Mouse (Mus musculus) forebrain, embryonic 12.5 days (tissue): ENCODE data around the gene 1700125H20Rik. TPM values are rescaled to one million over a fixed set of nuclear protein-coding genes. Genes with fewer than 3 reads are reported as not detected.

Source experiments
- ATAC-seq: fragments of 200-750 bp; cut with Nextera tagmentation; 2 replicates; pipeline ENCODE4 v1.8.0; 2017; ENCODE audit warnings: moderate TSS enrichment; ENCODE audit not compliant: low FRiP score
- H3K27ac ChIP-seq: fragments of 300-500 bp; sonication (generic); 2 replicates; pipeline ENCODE4 v1.5.1; 2016; ENCODE audit warnings: mild to moderate bottlenecking
- H3K27me3 ChIP-seq: fragments of 300-500 bp; sonication (generic); 2 replicates; pipeline ENCODE4 v1.6.1; 2016; ENCODE audit warnings: mild to moderate bottlenecking
- H3K36me3 ChIP-seq: fragments of 300-500 bp; sonication (generic); replicated peaks from 2 replicates; pipeline ENCODE4 v1.6.1; 2016; ENCODE audit warnings: mild to moderate bottlenecking
- H3K4me1 ChIP-seq: fragments of 300-500 bp; sonication (generic); 2 replicates; pipeline ENCODE4 v1.6.1; 2016
- H3K4me2 ChIP-seq: fragments of 300-500 bp; sonication (generic); 2 replicates; pipeline ENCODE4 v1.6.1; 2016; ENCODE audit warnings: mild to moderate bottlenecking, moderate library complexity
- H3K4me3 ChIP-seq: fragments of 300-500 bp; sonication (generic); replicated peaks from 2 replicates; pipeline ENCODE4 v1.5.1; 2016; ENCODE audit warnings: mild to moderate bottlenecking
- H3K9ac ChIP-seq: fragments of 300-500 bp; sonication (generic); 2 replicates; pipeline ENCODE4 v1.6.1; 2016; ENCODE audit warnings: mild to moderate bottlenecking
- H3K9me3 ChIP-seq: fragments of 300-500 bp; sonication (generic); 2 replicates; pipeline ENCODE4 v1.6.1; 2016
- WGBS: fragments of 180-500 bp; shearing (Covaris S2); methylation state at CpG from one replicate; pipeline ENCODE4 v1.1.7; 2016; 5-methylcytosine and 5-hydroxymethylcytosine counted together
- polyA plus RNA-seq: library from polyadenylated mRNA; unstranded; fragments of >200 nt; fragmentation: Nextera tagmentation; extraction: Ambion mirVana; gene quantifications from 2 replicates; pipeline ENCODE4 v1.2.1, GENCODE M21; 2016

1700125H20Rik gene
- polyA plus RNA-seq, 1 experiment from 2014 or later = 0.40 TPM

DNA sequence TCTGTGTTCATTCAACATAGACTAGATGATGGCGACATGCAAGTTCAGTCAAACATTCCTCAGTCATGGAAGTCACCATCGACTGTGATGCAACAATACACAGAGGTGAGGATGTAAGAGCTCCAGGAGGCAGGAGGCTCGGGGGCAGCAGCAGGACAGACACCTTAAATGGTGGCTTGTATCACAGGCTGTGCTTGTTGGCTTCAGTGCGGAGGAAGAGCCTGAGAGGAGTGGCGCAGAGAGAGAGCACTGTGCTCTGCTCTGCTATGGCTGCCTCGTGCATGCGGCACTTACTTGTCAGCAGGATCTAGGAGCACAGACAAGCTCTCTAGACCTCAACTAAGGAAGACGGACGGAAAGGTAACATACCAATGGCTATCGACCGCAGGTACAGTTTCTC, 24.0 kb downstream of the 1700125H20Rik start:
- ATAC-seq = no peak
- no peak overlapping the region for H3K4me3 ChIP-seq
- H3K27me3 ChIP-seq = no peaks in the 10 kb centered on the region
- H3K9ac ChIP-seq = no peak overlapping the region
- H3K36me3 ChIP-seq = peaks cover 87% of the 10 kb centered on the region
- H3K27ac ChIP-seq = no peak overlapping the region
- no peaks in the 10 kb centered on the region for H3K9me3 ChIP-seq
- no peak overlapping the region for H3K4me2 ChIP-seq
- WGBS = 94% methylated on average over 11 of the region's 11 CpGs
- H3K4me1 ChIP-seq = no peaks in the 10 kb centered on the region

GRCm38 (mm10) chr11:85196046-85196445, 25.8 kb downstream of the 1700125H20Rik start:
- H3K27ac ChIP-seq = no peak overlapping the region
- H3K27me3 ChIP-seq = no peaks in the 10 kb centered on the region
- peaks cover 86% of the 10 kb centered on the region for H3K36me3 ChIP-seq
- H3K4me2 ChIP-seq = no peak overlapping the region
- no peak overlapping the region for H3K9ac ChIP-seq
- 87% methylated on average over 9 of the region's 9 CpGs for WGBS
- H3K4me3 ChIP-seq = no peak overlapping the region
- H3K4me1 ChIP-seq = no peaks in the 10 kb centered on the region
- H3K9me3 ChIP-seq = no peaks in the 10 kb centered on the region
- ATAC-seq = no peak

GRCm38 (mm10) chr11:85198906-85199305, 28.7 kb downstream of the 1700125H20Rik start:
- H3K9me3 ChIP-seq = no peaks in the 10 kb centered on the region
- no peak for ATAC-seq
- 80% methylated on average over 2 of the region's 2 CpGs for WGBS

DNA sequence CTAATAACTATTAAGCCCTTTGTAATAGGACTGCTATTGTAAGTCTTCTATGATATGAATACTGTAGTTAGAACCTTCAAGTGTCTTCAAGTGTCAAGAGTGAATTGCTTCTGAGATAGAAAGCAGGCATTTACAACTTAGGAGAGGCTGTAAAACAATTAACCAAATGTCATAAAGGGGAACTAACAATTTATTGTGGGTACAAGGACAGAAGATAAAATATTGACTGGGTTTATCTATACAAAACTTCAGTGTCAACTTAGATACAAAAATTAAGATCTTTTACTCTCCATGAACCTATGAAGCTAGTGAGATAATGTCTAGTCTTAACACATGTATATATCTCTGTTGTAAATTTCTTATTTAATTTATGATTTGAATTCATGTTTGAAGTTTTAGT, 36.0 kb downstream of the 1700125H20Rik start:
- Histone ChIP-seq H3K36me3 (peaks cover 70% of the 10 kb centered on the region), H3K4me1 (no peaks in the 10 kb centered on the region), H3K9ac (no peak overlapping the region), H3K9me3 (no peaks in the 10 kb centered on the region), H3K4me2 (no peak overlapping the region), H3K27me3 (no peaks in the 10 kb centered on the region), H3K4me3 (no peak overlapping the region), H3K27ac (no peak overlapping the region)
- ATAC-seq = no peak

More at GRCm38 (mm10) chr11:85198906-85199305, 28.7 kb downstream of the 1700125H20Rik start:
- Histone ChIP-seq H3K9ac (no peak overlapping the region), H3K4me2 (no peak overlapping the region), H3K27me3 (no peaks in the 10 kb centered on the region), H3K4me1 (no peaks in the 10 kb centered on the region), H3K36me3 (peaks cover 83% of the 10 kb centered on the region), H3K27ac (no peak overlapping the region), H3K4me3 (no peak overlapping the region)

- Histone ChIP-seq H3K9ac (no peak overlapping the region), H3K27me3 (no peaks in the 10 kb centered on the region), H3K9me3 (no peaks in the 10 kb centered on the region), H3K4me3 (no peak overlapping the region), H3K27ac (no peak overlapping the region), H3K36me3 (peaks cover 87% of the 10 kb centered on the region), H3K4me2 (no peak overlapping the region), H3K4me1 (no peaks in the 10 kb centered on the region)
- no peak for ATAC-seq
- 92% methylated on average over 2 of the region's 2 CpGs for WGBS
Observed at GRCm38 (mm10) chr11:85211151-85211550, 40.9 kb downstream of the 1700125H20Rik start.

DNA sequence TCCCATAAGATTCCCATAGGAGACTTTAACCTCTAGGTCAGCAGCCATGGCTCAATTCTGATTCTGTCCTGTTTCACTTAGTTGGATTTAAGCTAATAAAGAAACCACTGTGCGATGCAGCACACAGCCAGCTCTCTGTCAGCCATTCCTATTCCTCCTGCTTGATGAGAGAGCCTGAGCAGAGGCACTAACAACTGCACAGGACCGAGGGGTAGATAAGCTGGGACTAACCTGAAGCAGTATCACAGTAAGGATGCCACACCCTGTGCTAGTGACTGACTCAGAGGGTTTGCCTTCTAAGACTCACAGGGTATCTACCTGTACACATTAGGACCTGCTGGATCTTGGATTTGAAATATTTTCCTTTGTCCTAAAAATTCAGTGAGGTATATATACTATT, 43.0 kb downstream of the 1700125H20Rik start:
- no peak overlapping the region for H3K27ac ChIP-seq
- peaks cover 73% of the 10 kb centered on the region for H3K36me3 ChIP-seq
- H3K4me1 ChIP-seq = no peaks in the 10 kb centered on the region
- no peaks in the 10 kb centered on the region for H3K27me3 ChIP-seq
- no peak overlapping the region for H3K4me2 ChIP-seq
- H3K9ac ChIP-seq = no peak overlapping the region
- WGBS = 89% methylated on average over 2 of the region's 2 CpGs
- ATAC-seq = no peak
- no peaks in the 10 kb centered on the region for H3K9me3 ChIP-seq
- H3K4me3 ChIP-seq = no peak overlapping the region

- ATAC-seq = no peak
- 94% methylated on average over 3 of the region's 3 CpGs for WGBS
- no peak overlapping the region for H3K27ac ChIP-seq
- H3K4me2 ChIP-seq = no peak overlapping the region
- no peaks in the 10 kb centered on the region for H3K27me3 ChIP-seq
- H3K4me1 ChIP-seq = no peaks in the 10 kb centered on the region
- H3K9ac ChIP-seq = no peak overlapping the region
- no peak overlapping the region for H3K4me3 ChIP-seq
- H3K9me3 ChIP-seq = no peaks in the 10 kb centered on the region
- H3K36me3 ChIP-seq = peaks cover 58% of the 10 kb centered on the region
Observed at GRCm38 (mm10) chr11:85214679-85215078, 44.5 kb downstream of the 1700125H20Rik start.

DNA sequence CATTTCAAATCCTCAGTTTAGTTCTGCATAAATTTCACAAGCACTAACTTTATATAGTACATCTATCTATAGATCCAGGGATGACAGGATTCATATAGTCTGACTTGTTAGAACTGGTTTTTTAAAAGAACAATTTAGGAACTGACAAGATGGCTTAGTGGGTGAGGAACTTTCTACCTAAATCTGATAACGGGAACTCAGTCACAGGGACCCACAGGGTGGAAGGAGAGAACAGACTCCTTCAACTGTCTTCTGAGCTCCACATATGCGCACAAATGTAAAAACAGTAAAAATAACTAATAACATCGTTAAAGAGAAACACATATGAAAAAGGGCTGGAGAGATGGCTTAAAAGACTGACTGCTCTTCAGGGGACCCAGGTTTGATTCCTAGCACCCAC, 48.8 kb downstream of the 1700125H20Rik start:
- no peak for ATAC-seq
- Histone ChIP-seq H3K36me3 (peaks cover 20% of the 10 kb centered on the region), H3K4me1 (no peaks in the 10 kb centered on the region), H3K4me3 (no peak overlapping the region), H3K9ac (no peak overlapping the region), H3K27ac (no peak overlapping the region), H3K27me3 (no peaks in the 10 kb centered on the region), H3K9me3 (no peaks in the 10 kb centered on the region), H3K4me2 (no peak overlapping the region)
- WGBS = 94% methylated on average over 3 of the region's 3 CpGs

- Histone ChIP-seq H3K4me2 (no peak overlapping the region), H3K9me3 (no peaks in the 10 kb centered on the region), H3K36me3 (peaks cover 19% of the 10 kb centered on the region), H3K4me1 (no peaks in the 10 kb centered on the region), H3K9ac (no peak overlapping the region), H3K4me3 (no peak overlapping the region), H3K27ac (no peak overlapping the region), H3K27me3 (no peaks in the 10 kb centered on the region)
- ATAC-seq = no peak
- WGBS = 100% methylated on average over 6 of the region's 6 CpGs
Observed at GRCm38 (mm10) chr11:85222561-85222960, 52.4 kb downstream of the 1700125H20Rik start.

DNA sequence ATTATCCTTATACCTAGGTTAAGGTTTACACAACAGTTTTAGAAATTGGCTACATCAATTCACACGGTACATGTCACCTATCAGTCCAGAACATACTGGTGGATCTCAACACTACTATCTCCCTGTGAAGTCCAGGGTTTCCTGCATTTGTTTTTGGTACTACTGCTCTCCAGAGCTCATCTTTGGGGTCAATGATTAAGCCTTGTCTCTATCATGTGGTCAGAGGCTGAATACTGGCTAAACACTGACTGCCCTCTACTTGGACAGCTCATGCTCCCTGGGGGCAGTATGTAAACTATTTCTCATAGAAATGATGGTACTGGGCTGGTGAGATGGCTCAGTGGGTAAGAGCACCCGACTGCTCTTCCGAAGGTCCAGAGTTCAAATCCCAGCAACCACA, 53.0 kb downstream of the 1700125H20Rik start:
- Histone ChIP-seq H3K4me2 (no peak overlapping the region), H3K27me3 (no peaks in the 10 kb centered on the region), H3K9ac (no peak overlapping the region), H3K4me3 (no peak overlapping the region), H3K9me3 (no peaks in the 10 kb centered on the region), H3K4me1 (no peaks in the 10 kb centered on the region), H3K27ac (no peak overlapping the region), H3K36me3 (peaks cover 19% of the 10 kb centered on the region)
- ATAC-seq = no peak
- 94% methylated on average over 3 of the region's 3 CpGs for WGBS

Other genes with a start within 250 kb of the 1700125H20Rik start
- 1.4 and 1.6 TPM in 2 replicates for gene Car4, start 212.6 kb upstream of the 1700125H20Rik start, polyA plus RNA-seq
- 7.8 and 8.5 TPM in 2 replicates for gene Usp32, start 30.2 kb upstream of the 1700125H20Rik start, polyA plus RNA-seq
- gene Appbp2, start 64.7 kb downstream of the 1700125H20Rik start, polyA plus RNA-seq = 54.6 and 56.7 TPM in 2 replicates
- gene Ppm1d, start 140.8 kb downstream of the 1700125H20Rik start, polyA plus RNA-seq = 27.2 and 27.9 TPM in 2 replicates
- 19.1 and 20.4 TPM in 2 replicates for gene Bcas3, start 182.8 kb downstream of the 1700125H20Rik start, polyA plus RNA-seq